Mouse (Mus musculus) embryonic fibroblast, embryonic 13.5 days (primary cell): ENCODE measurements around the gene Tenm4.

Experiments
- CTCF ChIP-seq: IDR thresholded peaks from 2 replicates; pipeline ENCODE4 v1.5.1; 2011; ENCODE audit warnings: mild to moderate bottlenecking, control low read depth, low read length, moderate library complexity, borderline replicate concordance; ENCODE audit not compliant: insufficient read depth
- POLR2A ChIP-seq: IDR thresholded peaks from 2 replicates; pipeline ENCODE4 v1.6.1; 2011; ENCODE audit warnings: low read depth, mild to moderate bottlenecking, control low read depth, low read length, moderate library complexity

DNA sequence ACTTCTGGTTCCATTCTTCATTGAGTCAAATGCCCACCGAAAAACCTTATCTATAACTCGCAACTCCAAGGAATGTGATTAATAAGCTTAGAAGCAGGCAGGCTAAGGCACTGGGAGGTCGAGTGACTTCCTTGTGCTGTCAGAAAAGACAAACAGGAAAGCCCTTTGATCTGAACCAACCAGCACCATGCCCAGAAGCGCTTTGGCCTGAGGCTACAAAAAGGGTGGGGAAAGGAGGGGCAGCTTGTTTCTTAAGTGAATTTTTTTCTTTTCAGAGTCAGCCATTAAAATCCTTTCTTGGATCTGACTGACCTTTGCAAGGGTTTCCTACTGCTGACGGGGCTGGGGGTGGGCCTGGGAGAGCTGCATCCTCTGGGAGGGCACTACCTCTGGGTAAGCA, 731.1 kb downstream of the Tenm4 start:
- TF ChIP-seq POLR2A, result no peak
- TF ChIP-seq CTCF, result no peak
